Mouse (Mus musculus) forebrain, postnatal 0 days (tissue): Measurements from ENCODE around the gene 2510002D24Rik. TPM values are rescaled to one million over a fixed set of nuclear protein-coding genes. Genes with fewer than 3 reads are reported as not detected.

Source experiments
- ATAC-seq: fragments of 200-750 bp; cut with Nextera tagmentation; 2 replicates; pipeline ENCODE4 v1.8.0; 2017; ENCODE audit warnings: mild to moderate bottlenecking, moderate library complexity
- DNase-seq: peaks from one replicate; pipeline ENCODE4 v3.0.0-alpha.2; 2015
- H3K27ac ChIP-seq: fragments of 300-500 bp; sonication (generic); 2 replicates; pipeline ENCODE4 v1.5.1; 2014; ENCODE audit warnings: low read depth, mild to moderate bottlenecking, antibody characterized with exemption, low read length, moderate library complexity, mixed read lengths
- H3K27me3 ChIP-seq: fragments of 300-500 bp; sonication (generic); 2 replicates; pipeline ENCODE4 v1.6.1; 2014; ENCODE audit warnings: mild to moderate bottlenecking, low read length, mixed read lengths; ENCODE audit not compliant: insufficient read depth
- H3K36me3 ChIP-seq: fragments of 300-500 bp; sonication (generic); 2 replicates; pipeline ENCODE4 v1.6.1; 2014; ENCODE audit warnings: mild to moderate bottlenecking, moderate library complexity; ENCODE audit not compliant: insufficient read depth
- H3K4me1 ChIP-seq: fragments of 300-500 bp; sonication (generic); 2 replicates; pipeline ENCODE4 v1.6.1; 2014; ENCODE audit warnings: antibody characterized with exemption; ENCODE audit not compliant: insufficient read depth
- H3K4me2 ChIP-seq: fragments of 300-500 bp; sonication (generic); 2 replicates; pipeline ENCODE4 v1.6.1; 2014; ENCODE audit warnings: low read depth, mild to moderate bottlenecking, moderate library complexity
- H3K4me3 ChIP-seq: fragments of 300-500 bp; sonication (generic); 2 replicates; pipeline ENCODE4 v1.5.1; 2014; ENCODE audit warnings: low read depth, low read length, mixed read lengths
- H3K9ac ChIP-seq: fragments of 300-500 bp; sonication (generic); 2 replicates; pipeline ENCODE4 v1.6.1; 2014; ENCODE audit warnings: mild to moderate bottlenecking
- H3K9me3 ChIP-seq: fragments of 300-500 bp; sonication (generic); 2 replicates; pipeline ENCODE4 v1.6.1; 2016; ENCODE audit warnings: low read length
- CTCF ChIP-seq: sonication (generic); IDR thresholded peaks from 2 replicates; pipeline ENCODE4 v1.5.1; 2016; ENCODE audit warnings: antibody characterized with exemption, control low read depth, low read depth
- WGBS: fragments of 180-500 bp; shearing (Covaris S2); extraction: QIAGEN DNeasy Blood & Tissue Kit; methylation state at CpG from one replicate; pipeline ENCODE4 v1.1.7; 2014; 5-methylcytosine and 5-hydroxymethylcytosine counted together
- polyA plus RNA-seq: library from polyadenylated mRNA; unstranded; fragments of >200 nt; fragmentation: Nextera tagmentation; extraction: Ambion mirVana; gene quantifications from 2 replicates; pipeline ENCODE4 v1.2.1, GENCODE M21; 2015
- total RNA-seq: library from RNA; depleted of rRNA; stranded (reverse); fragments of >200 nt; gene quantifications from 2 replicates; pipeline ENCODE4 v1.2.3, GENCODE M21; 2014; rRNA removed

Gene 2510002D24Rik
- total RNA-seq (21.2 and 25.6 TPM in 2 replicates), polyA plus RNA-seq (16.9 and 44.1 TPM in 2 replicates)

DNA sequence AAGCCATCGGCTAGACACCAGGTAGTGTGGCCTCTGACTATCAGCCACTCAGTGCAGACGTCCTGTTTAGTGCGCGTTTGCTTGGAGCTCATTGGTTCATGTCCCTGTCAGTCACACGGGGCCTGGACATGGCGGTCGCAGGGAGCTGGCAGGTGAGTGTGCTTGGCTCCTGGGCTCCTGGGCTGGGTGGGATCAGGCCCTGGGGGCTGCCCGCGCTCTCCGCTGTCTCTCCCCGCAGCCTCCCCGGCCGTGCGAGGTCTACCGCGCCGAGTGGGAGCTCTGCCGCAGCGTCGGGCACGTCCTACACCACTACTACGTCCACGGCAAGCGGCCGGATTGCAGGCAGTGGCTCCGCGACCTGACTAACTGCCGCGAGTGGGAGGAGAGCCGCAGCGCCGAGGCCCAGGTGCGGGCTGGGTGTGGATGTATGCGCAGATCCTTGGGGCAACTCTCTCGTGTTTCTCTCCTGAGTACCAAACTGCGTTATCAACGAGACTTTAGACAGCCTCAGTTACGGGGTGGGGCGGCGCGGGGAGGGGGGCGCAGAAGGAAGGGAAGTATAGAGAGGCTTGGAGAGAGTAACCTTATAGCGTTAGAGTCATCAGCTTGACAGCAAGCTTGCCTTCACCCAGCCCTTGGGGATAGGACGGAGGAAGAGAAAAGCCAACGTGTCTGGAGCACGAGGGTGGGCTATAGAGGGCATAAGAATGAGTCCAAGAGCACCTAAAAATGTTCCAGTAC lies at the start of gene 2510002D24Rik, which contains the start of gene Gm28539:
Gene 2510002D24Rik, plus strand, starts transcription at position 111 of the 741 bp plus-strand sequence.
Gene Gm28539, plus strand, starts transcription at position 117 of the 741 bp plus-strand sequence.
- Histone ChIP-seq H3K4me2 (peak within 1 kb of the TSS; percentile 59), H3K4me3 (peak within 1 kb of the TSS; percentile 68), H3K9ac (peak within 1 kb of the TSS; percentile 78), H3K4me1 (no peaks in the 10 kb centered on the region), H3K27me3 (no peaks in the 10 kb centered on the region), H3K9me3 (no peaks in the 10 kb centered on the region), H3K36me3 (peaks cover 21% of the 10 kb centered on the region), H3K27ac (peak within 1 kb of the TSS; percentile 46; the same call in 1 of the 2 replicates)
- DNase-seq, result peak; percentile 91
- under 1% methylated on average over 46 of the region's 46 CpGs for WGBS
- TF ChIP-seq CTCF, result no peak
- peak; percentile 97 for ATAC-seq

DNA sequence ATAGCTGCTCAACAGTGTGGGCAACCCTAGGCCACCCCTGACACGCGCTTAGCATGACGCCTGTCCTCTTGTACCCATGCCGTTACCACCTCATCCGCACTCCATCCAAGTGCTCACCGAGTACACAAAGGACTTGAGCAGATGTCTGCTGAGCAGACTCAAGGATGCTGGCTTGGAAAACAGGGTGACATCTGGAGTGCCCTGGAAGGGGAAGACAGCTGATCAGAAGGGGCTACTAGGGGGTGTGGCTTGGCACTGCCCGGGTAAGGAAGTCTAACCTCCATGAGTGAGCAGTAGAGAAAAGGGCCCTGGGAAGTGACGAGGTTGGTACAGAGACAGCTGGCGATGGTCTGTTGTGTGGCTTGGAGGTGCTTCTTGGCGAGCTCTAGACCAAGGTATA lies 49.7 kb upstream of the 2510002D24Rik start:
- WGBS, result 91% methylated on average over 10 of the region's 10 CpGs
- Histone ChIP-seq H3K9me3 (no peaks in the 10 kb centered on the region), H3K27ac (no peak overlapping the region), H3K4me2 (no peak overlapping the region), H3K4me3 (no peak overlapping the region), H3K9ac (no peak overlapping the region), H3K4me1 (no peaks in the 10 kb centered on the region), H3K36me3 (no peaks in the 10 kb centered on the region), H3K27me3 (no peaks in the 10 kb centered on the region)
- DNase-seq (no peak), ATAC-seq (no peak)
- TF ChIP-seq CTCF, result no peak

DNA sequence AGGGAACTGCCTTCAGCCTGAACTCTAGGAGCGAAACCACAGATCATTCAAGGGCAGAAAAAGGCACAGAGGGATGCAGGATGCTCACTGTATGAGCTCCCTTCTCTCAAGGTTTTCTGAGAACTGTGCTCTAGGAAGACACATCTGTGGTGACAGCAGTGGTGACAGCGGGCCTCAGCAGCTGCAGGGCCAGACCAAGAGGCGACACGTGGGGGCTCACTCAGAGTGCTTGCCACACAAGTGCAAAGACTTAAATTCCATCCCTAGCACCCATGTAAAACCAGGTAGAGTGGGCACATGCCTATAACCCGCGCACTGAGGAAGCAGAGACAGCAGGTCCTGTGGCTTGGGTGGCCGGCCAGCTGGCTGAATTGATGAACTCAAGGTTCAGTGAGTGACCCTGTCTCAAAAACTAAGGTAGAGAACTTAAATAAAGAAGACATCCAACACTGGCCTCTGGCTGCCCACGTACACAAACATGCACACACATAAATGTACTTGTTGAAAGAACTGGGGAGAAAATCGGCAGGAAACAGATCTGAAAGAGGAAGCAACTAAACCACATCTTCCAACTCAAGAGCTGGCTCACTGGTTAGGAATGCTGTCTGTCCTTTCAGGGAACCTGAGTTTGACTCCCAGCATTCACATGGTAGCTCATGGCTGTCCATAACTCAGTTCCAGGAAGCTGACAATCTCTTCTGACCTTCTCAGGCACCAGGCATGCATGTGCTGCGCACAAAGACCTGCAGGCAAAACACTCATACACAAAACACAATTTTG lies 47.6 kb upstream of the 2510002D24Rik start:
- Histone ChIP-seq H3K36me3 (no peaks in the 10 kb centered on the region), H3K9me3 (no peaks in the 10 kb centered on the region), H3K4me2 (no peak overlapping the region), H3K27me3 (no peaks in the 10 kb centered on the region), H3K4me3 (no peak overlapping the region), H3K9ac (no peak overlapping the region), H3K4me1 (no peaks in the 10 kb centered on the region), H3K27ac (no peak overlapping the region)
- 92% methylated on average over 10 of the region's 10 CpGs for WGBS
- TF ChIP-seq CTCF, result no peak
- DNase-seq (no peak), ATAC-seq (no peak)

DNA sequence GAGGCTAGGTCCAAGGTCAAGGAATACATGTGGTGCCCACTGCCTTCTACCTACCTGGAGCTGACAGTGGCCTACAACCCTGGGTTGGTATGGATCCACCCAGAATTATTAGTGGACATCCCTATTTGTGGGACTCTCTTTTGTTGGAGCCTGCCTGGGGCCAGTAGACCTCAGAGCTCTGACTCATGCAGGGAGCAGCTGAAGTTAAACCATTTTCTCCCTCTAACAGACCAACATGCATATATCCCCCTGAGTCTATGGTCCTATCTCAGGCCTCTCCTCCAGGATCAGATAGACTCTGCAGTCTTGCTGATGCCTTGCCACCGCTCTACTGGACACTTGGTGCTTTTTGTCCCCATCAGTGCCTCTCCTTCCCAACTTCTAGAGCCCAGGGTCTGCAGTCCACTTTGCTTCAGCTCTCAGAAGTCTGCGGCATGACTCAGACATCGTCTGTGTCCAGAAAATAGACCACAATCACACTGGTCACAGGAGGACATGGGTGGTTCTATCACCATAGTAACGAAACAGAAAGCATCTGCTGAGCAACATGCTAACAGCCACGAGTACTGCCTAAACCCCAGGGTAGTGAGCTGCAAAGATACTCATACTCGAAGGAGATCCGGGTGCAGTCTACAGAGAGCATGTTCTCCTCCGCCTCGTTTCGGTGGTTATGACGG lies 41.0 kb upstream of the 2510002D24Rik start:
- no peaks in the 10 kb centered on the region for H3K27me3 ChIP-seq
- H3K4me1 ChIP-seq, result no peaks in the 10 kb centered on the region
- H3K27ac ChIP-seq, result no peak overlapping the region
- no peaks in the 10 kb centered on the region for H3K9me3 ChIP-seq
- no peak; the same call in 1 of the 2 replicates for ATAC-seq
- no peak for TF ChIP-seq CTCF
- H3K9ac ChIP-seq, result no peak overlapping the region
- 0 out of 2 replicates have a peak, but pooled peaks cover 4% of the 10 kb centered on the region for H3K36me3 ChIP-seq
- no peak overlapping the region for H3K4me2 ChIP-seq
- 88% methylated on average over 11 of the region's 11 CpGs for WGBS
- no peak overlapping the region for H3K4me3 ChIP-seq
- no peak for DNase-seq

DNA sequence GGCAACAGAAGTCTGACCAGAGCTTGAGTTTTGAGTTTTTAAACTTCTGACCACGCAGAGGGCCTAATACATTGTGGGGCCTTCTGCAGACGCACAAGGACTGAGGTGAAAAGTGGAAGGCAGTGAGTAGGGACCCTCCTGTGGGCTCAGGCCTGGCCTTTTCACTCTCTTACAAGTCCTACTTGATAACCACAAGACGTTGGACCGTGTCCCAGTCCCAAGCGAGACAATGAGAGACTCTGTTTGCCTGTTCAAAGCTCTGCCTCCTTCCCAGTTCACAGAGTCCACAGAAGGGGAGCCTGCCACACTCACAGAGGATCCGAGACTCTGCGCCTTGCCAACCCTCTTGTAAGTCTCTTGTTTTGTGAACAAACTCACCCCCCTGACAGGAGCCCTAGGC lies 39.7 kb upstream of the 2510002D24Rik start:
- TF ChIP-seq CTCF, result no peak
- Histone ChIP-seq H3K36me3 (peaks cover 9% of the 10 kb centered on the region; the same call in 1 of the 2 replicates), H3K4me2 (no peak overlapping the region), H3K27me3 (no peaks in the 10 kb centered on the region), H3K9ac (no peak overlapping the region), H3K4me3 (no peak overlapping the region), H3K4me1 (no peaks in the 10 kb centered on the region), H3K9me3 (no peaks in the 10 kb centered on the region), H3K27ac (no peak overlapping the region)
- 59% methylated on average over 7 of the region's 7 CpGs for whole genome bisulfite sequencing
- DNase-seq (no peak), ATAC-seq (no peak; the same call in 1 of the 2 replicates)

DNA sequence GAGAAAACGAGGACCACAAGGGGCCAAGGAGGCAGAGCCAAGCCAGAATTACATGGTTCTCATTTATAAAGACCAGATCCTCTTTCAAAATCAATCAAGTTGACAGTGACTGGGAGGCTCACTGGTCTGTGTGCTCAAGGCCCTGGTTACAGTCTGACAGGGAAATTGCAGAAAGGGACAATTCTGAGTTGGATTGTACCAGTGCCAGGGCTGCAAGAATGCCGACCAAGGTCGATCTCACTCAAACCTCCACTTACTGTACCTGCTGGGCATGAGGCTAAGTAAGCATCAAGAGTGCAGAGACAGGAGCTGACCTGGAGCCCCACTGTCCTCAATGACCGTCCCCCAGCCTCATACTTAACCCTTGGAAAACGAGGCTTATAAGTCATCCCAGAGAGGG lies 38.2 kb upstream of the 2510002D24Rik start:
- 94% methylated on average over 5 of the region's 5 CpGs for WGBS
- Histone ChIP-seq H3K4me2 (no peak overlapping the region), H3K27me3 (no peaks in the 10 kb centered on the region), H3K4me1 (no peaks in the 10 kb centered on the region), H3K9ac (no peak overlapping the region), H3K9me3 (no peaks in the 10 kb centered on the region), H3K27ac (no peak overlapping the region), H3K4me3 (no peak overlapping the region), H3K36me3 (peaks cover 9% of the 10 kb centered on the region; the same call in 1 of the 2 replicates)
- DNase-seq, result no peak
- no peak for ATAC-seq
- no peak for TF ChIP-seq CTCF
